Mouse (Mus musculus): ENCODE measurements around the gene Zdhhc17. TPM values are rescaled to one million over a fixed set of nuclear protein-coding genes. Genes with fewer than 3 reads are reported as not detected.

Zdhhc17 gene
- polyA plus RNA-seq, 1 experiment from 2014 or later: 35.2 TPM

DNA sequence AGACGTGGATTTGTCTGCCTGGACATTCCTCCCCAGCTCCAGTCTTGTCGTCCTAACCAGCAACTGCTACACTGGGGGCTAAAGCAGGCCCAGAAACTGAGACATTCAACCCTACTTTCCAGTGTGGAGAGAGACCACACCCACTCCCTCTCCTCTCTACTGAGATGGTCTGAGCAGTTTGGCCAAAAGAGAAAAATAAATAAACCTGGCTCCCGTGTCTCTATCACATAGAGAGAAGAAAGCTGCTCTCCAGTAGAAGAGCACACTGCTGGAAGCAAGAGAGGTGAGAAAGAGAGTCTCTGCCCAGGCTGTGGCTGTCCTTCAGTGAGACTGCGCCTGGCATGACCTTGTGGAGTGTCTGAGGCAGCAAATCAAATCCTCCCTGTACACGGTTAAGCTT, 10.7 kb downstream of the Zdhhc17 start:
- no peak for ATAC-seq (ENCODE audit: insufficient number of reproducible peaks, insufficient read depth, low FRiP score, low TSS enrichment)
- Histone ChIP-seq H3K27me3 (no peaks in the 10 kb centered on the region), H3K27ac (no peak overlapping the region), H3K36me3 (no peaks in the 10 kb centered on the region), H3K4me1 (0 out of 2 replicates have a peak, but pooled peaks cover 6% of the 10 kb centered on the region), H3K4me3 (no peak overlapping the region), H3K9me3 (no peaks in the 10 kb centered on the region), H3K9ac (no peak overlapping the region), H3K4me2 (replicated peaks) (no peak overlapping the region)
- 51% methylated on average over 5 of the region's 5 CpGs for WGBS

DNA sequence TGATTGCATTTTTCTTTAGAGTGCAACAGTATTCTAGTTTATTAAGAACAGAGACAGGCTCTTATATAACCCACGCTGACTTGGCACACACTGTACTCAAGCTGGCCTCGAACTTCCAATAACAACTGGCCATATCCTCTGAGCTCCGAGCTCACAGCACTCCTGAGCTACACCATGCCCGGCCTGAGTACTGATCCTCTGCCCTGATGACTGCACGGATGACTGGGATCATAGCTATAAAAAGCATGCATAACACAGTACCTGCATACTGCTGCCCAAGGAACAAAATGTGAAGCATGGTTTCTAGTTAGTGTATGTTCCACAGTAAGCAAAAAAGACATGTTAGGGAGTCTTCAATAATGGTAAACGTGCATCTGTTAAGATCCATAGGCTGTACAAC, 12.8 kb downstream of the Zdhhc17 start:
- Histone ChIP-seq H3K4me2 (replicated peaks) (no peak overlapping the region), H3K9me3 (no peaks in the 10 kb centered on the region), H3K36me3 (no peaks in the 10 kb centered on the region), H3K9ac (no peak overlapping the region), H3K27ac (no peak overlapping the region), H3K4me3 (no peak overlapping the region), H3K4me1 (0 out of 2 replicates have a peak, but pooled peaks cover 6% of the 10 kb centered on the region), H3K27me3 (no peaks in the 10 kb centered on the region)
- WGBS: 86% methylated on average over 6 of the region's 6 CpGs
- no peak for ATAC-seq (ENCODE audit: insufficient number of reproducible peaks, insufficient read depth, low FRiP score, low TSS enrichment)

DNA sequence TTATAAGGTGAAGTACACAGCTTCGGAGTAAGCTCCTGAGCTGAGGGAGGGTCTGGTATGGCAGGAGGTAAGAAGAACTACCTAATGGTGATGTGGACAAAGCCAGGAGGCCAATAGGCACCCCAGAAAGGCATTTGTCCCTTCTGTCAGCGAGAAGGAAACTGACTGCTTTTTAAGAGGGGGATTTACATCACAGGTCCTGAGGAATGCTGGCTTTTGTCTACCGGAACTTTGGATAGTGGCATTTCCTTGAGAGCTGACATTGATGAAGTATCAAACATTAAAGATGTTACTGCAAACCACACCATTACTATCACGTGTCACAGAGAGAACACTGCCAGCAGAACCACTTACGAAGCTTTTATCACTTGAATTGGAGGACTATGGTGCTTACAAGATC, 15.2 kb downstream of the Zdhhc17 start:
- H3K4me1 ChIP-seq: 0 out of 2 replicates have a peak, but pooled peaks cover 6% of the 10 kb centered on the region
- H3K4me3 ChIP-seq: no peak overlapping the region
- 77% methylated on average over 5 of the region's 5 CpGs for WGBS
- ATAC-seq (ENCODE audit: insufficient number of reproducible peaks, insufficient read depth, low FRiP score, low TSS enrichment): no peak
- H3K9ac ChIP-seq: no peak overlapping the region
- H3K27ac ChIP-seq: no peak overlapping the region
- H3K36me3 ChIP-seq: no peaks in the 10 kb centered on the region
- H3K4me2 ChIP-seq (replicated peaks): no peak overlapping the region
- H3K27me3 ChIP-seq: no peaks in the 10 kb centered on the region
- no peaks in the 10 kb centered on the region for H3K9me3 ChIP-seq

- Histone ChIP-seq H3K4me1 (no peaks in the 10 kb centered on the region), H3K27ac (no peak overlapping the region), H3K4me2 (replicated peaks) (no peak overlapping the region), H3K27me3 (no peaks in the 10 kb centered on the region), H3K9me3 (no peaks in the 10 kb centered on the region), H3K4me3 (no peak overlapping the region), H3K9ac (no peak overlapping the region), H3K36me3 (no peaks in the 10 kb centered on the region)
- no peak for ATAC-seq (ENCODE audit: insufficient number of reproducible peaks, insufficient read depth, low FRiP score, low TSS enrichment)
- 67% methylated on average over 5 of the region's 5 CpGs for WGBS
Observed at GRCm38 (mm10) chr10:110993249-110993648, 16.7 kb downstream of the Zdhhc17 start.

DNA sequence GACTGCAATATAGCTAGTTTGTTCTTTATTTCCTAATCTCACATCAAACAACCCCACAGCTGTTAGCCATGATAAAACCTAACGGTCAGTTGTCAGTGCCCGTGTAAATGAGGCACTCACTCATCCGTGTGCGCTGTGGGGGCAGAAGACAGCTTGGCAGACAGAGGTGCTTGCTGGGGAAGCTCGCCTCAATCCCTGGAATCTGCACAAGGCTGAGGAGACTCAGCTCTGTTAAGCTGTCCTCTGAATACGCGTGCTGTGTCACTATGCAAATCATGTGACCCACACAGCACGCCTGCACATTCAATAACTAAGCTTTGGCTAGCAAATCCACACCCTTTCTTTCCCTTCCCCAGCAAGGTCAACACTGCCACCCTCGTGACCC, 17.9 kb downstream of the Zdhhc17 start:
- Histone ChIP-seq H3K4me3 (no peak overlapping the region), H3K36me3 (no peaks in the 10 kb centered on the region), H3K9me3 (no peaks in the 10 kb centered on the region), H3K4me2 (replicated peaks) (no peak overlapping the region), H3K27ac (no peak overlapping the region), H3K27me3 (no peaks in the 10 kb centered on the region), H3K4me1 (no peaks in the 10 kb centered on the region), H3K9ac (no peak overlapping the region)
- WGBS: 50% methylated on average over 9 of the region's 9 CpGs
- ATAC-seq (ENCODE audit: insufficient number of reproducible peaks, insufficient read depth, low FRiP score, low TSS enrichment): 0 out of 2 replicates have a peak, but pooled peaks have one; percentile 24

DNA sequence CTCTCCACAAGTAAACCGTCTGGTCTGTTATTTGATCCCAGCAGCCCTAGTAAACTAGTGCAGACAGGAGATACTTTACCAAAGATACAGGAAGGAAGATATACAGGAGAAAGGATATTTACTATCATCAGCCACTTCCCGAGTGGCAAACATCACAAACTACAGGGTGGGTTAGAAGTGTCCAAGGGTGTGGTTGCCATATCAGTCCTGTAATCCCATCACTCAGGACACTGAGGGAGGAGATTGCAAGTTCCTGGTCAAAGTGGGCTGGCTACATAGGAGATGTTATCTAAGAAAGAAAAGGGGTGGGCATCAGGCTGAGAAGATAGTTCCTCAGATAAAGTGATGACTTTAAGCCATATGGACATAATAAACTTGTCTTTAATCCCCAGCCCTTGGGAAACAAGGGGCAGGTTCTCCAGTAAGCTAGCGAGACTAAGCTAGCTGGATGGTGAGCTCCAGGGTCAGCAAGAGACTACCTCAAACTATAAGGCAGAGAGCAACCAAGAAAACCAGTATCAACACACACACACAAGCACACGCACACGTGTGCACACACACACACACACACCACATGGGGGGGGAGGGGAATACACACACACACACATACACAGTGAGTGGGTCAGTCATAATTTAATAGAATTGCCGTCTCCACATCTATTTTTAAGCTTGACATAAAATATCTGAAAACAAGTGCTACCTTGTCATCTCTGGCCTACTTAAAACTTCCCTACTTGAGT, 18.5 kb downstream of the Zdhhc17 start:
- ATAC-seq (ENCODE audit: insufficient number of reproducible peaks, insufficient read depth, low FRiP score, low TSS enrichment): peak; percentile 54; the same call in 1 of the 2 replicates
- no peaks in the 10 kb centered on the region for H3K4me1 ChIP-seq
- 67% methylated on average over 6 of the region's 6 CpGs for WGBS

DNA sequence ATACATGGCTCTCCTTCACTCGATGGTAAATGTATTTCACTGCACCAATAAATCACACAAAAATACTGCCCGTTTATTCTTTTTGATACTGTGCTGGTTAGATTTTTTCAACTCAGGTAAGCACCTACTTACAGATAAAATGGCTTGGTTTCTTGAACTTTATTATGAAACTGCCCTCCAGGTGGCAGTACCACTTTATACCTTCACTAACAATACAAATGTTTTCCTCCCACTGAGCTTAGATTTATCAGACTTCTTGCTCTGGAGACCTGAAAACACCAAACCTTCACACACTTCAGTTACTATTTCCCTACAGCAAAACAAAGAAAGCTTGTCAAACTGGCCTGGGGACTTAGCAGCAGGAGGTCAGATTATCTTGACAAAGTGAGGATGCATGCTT, 20.2 kb downstream of the Zdhhc17 start:
- WGBS: 71% methylated on average over 2 of the region's 2 CpGs
- H3K4me1 ChIP-seq: no peaks in the 10 kb centered on the region

More for the DNA sequence above, 18.5 kb downstream of the Zdhhc17 start:
- H3K27ac ChIP-seq: no peak overlapping the region
- H3K4me3 ChIP-seq: no peak overlapping the region
- no peak overlapping the region for H3K4me2 ChIP-seq (replicated peaks)
- no peaks in the 10 kb centered on the region for H3K9me3 ChIP-seq
- no peaks in the 10 kb centered on the region for H3K27me3 ChIP-seq
- H3K36me3 ChIP-seq: no peaks in the 10 kb centered on the region
- H3K9ac ChIP-seq: no peak overlapping the region

GRCm38 (mm10) chr10:110986682-110987081, 23.3 kb downstream of the Zdhhc17 start:
- Histone ChIP-seq H3K9ac (no peak overlapping the region), H3K36me3 (no peaks in the 10 kb centered on the region), H3K4me1 (no peaks in the 10 kb centered on the region), H3K27ac (no peak overlapping the region), H3K27me3 (no peaks in the 10 kb centered on the region), H3K9me3 (no peaks in the 10 kb centered on the region), H3K4me3 (no peak overlapping the region), H3K4me2 (replicated peaks) (no peak overlapping the region)
- WGBS: 94% methylated on average over 17 of the region's 17 CpGs
- no peak for ATAC-seq (ENCODE audit: insufficient number of reproducible peaks, insufficient read depth, low FRiP score, low TSS enrichment)

More for the DNA sequence above, 20.2 kb downstream of the Zdhhc17 start:
- no peaks in the 10 kb centered on the region for H3K9me3 ChIP-seq
- no peak overlapping the region for H3K4me3 ChIP-seq
- no peak overlapping the region for H3K4me2 ChIP-seq (replicated peaks)
- no peak for ATAC-seq (ENCODE audit: insufficient number of reproducible peaks, insufficient read depth, low FRiP score, low TSS enrichment)
- H3K9ac ChIP-seq: no peak overlapping the region
- H3K27ac ChIP-seq: 0 out of 2 replicates have a peak overlapping the region, but pooled peaks have one; percentile 17
- H3K27me3 ChIP-seq: no peaks in the 10 kb centered on the region
- no peaks in the 10 kb centered on the region for H3K36me3 ChIP-seq

DNA sequence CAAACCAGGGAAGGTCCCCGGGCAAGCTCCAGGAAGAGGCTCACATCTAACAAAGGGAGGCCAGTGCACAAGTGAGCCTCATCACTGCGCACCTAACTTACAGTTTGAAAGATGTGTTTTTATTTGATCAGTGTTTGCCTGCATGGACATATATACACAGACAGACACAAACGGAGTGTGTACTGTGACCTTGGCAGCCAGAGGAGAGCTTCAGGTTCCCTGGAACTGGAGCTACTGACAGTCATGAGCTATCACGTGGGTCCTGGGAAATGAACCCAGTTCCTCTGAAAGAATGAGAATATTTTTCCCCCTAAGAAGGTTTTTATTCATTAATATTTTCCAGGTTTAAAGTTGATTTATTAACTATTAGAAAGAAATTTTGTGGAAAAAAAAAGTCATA, 27.2 kb downstream of the Zdhhc17 start:
- H3K27me3 ChIP-seq: no peaks in the 10 kb centered on the region
- H3K9me3 ChIP-seq: no peaks in the 10 kb centered on the region
- no peaks in the 10 kb centered on the region for H3K4me1 ChIP-seq
- no peak overlapping the region for H3K27ac ChIP-seq
- WGBS: 86% methylated on average over 4 of the region's 4 CpGs
- no peak overlapping the region for H3K4me3 ChIP-seq
- H3K4me2 ChIP-seq (replicated peaks): no peak overlapping the region
- ATAC-seq (ENCODE audit: insufficient number of reproducible peaks, insufficient read depth, low FRiP score, low TSS enrichment): no peak
- no peak overlapping the region for H3K9ac ChIP-seq
- H3K36me3 ChIP-seq: peaks cover 15% of the 10 kb centered on the region; the same call in 1 of the 2 replicates

GRCm38 (mm10) chr10:110980441-110980840, 29.5 kb downstream of the Zdhhc17 start:
- Histone ChIP-seq H3K27me3 (no peaks in the 10 kb centered on the region), H3K4me1 (no peaks in the 10 kb centered on the region), H3K27ac (no peak overlapping the region), H3K36me3 (peaks cover 15% of the 10 kb centered on the region; the same call in 1 of the 2 replicates), H3K9ac (no peak overlapping the region), H3K4me2 (replicated peaks) (no peak overlapping the region), H3K9me3 (no peaks in the 10 kb centered on the region), H3K4me3 (no peak overlapping the region)
- ATAC-seq (ENCODE audit: insufficient number of reproducible peaks, insufficient read depth, low FRiP score, low TSS enrichment): no peak
- WGBS: 92% methylated on average over 6 of the region's 6 CpGs

GRCm38 (mm10) chr10:110979431-110979830, 30.5 kb downstream of the Zdhhc17 start:
- Histone ChIP-seq H3K4me1 (no peaks in the 10 kb centered on the region), H3K27ac (no peak overlapping the region), H3K27me3 (no peaks in the 10 kb centered on the region), H3K4me3 (no peak overlapping the region), H3K4me2 (replicated peaks) (no peak overlapping the region), H3K9ac (no peak overlapping the region), H3K36me3 (peaks cover 15% of the 10 kb centered on the region; the same call in 1 of the 2 replicates), H3K9me3 (no peaks in the 10 kb centered on the region)
- 89% methylated on average over 2 of the region's 2 CpGs for WGBS
- ATAC-seq (ENCODE audit: insufficient number of reproducible peaks, insufficient read depth, low FRiP score, low TSS enrichment): no peak

DNA sequence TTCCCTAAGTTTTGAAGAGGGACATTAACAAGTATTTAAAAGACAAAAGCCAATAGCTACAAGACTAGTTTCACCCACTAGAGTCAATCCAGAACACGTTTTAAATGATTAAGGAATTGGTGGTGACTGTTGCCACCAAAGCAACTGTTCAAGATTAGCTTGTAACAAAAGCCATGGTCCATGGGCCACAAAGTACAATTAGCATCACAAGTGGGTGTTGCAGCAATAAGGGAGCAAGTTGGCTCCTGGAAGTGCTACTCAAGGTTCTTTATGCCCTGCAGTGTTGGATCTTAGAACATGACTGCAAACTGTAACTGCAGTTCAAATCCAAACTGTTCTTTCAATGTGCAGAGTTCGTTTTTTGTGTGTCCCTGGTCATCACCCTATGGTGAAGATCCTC, 32.6 kb downstream of the Zdhhc17 start:
- Histone ChIP-seq H3K9me3 (no peaks in the 10 kb centered on the region), H3K4me1 (no peaks in the 10 kb centered on the region), H3K9ac (no peak overlapping the region), H3K27me3 (no peaks in the 10 kb centered on the region), H3K36me3 (peaks cover 15% of the 10 kb centered on the region; the same call in 1 of the 2 replicates), H3K4me3 (no peak overlapping the region), H3K27ac (no peak overlapping the region), H3K4me2 (replicated peaks) (no peak overlapping the region)
- WGBS: 53% methylated on average over 2 of the region's 2 CpGs
- ATAC-seq (ENCODE audit: insufficient number of reproducible peaks, insufficient read depth, low FRiP score, low TSS enrichment): no peak
